Mouse (Mus musculus) layer of hippocampus, adult 8-10 months (tissue): ENCODE measurements around the gene Dera. TPM values are rescaled to one million over a fixed set of nuclear protein-coding genes. Genes with fewer than 3 reads are reported as not detected.

ENCODE experiments used
- DNase-seq, 2 experiments: peaks; one replicate each; pipeline ENCODE4 v3.0.0; 2022; ENCODE audit warnings: low spot score in 2 of 2
- total RNA-seq, 4 experiments: library from RNA; stranded (reverse); gene quantifications; 2 replicates each; pipeline ENCODE4 v1.2.4; 2022

Dera gene
- total RNA-seq, 4 experiments from 2014 or later: 5.8 to 7.1 (median 6.2) TPM

DNA sequence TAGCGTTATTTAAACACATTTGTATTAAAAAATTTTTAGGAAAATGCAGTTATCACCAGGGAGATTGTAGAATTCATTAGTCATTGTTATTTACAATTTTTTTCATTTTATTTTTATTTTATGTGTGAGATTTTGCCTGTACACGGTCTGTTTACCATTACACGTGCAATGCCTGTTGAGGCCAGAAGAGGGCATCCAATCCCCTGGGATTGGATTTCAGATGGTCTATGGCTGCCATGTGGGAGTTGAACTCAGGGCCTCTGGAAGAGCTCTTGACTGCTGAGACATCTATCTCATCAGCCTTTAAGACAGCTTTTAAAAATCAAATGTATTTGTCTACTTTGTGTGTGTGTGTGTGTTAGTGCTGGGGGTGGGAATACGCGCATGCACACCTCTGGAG is 2.0 kb downstream of the Dera start:
- DNase-seq: peak; percentile 28 to 55

DNA sequence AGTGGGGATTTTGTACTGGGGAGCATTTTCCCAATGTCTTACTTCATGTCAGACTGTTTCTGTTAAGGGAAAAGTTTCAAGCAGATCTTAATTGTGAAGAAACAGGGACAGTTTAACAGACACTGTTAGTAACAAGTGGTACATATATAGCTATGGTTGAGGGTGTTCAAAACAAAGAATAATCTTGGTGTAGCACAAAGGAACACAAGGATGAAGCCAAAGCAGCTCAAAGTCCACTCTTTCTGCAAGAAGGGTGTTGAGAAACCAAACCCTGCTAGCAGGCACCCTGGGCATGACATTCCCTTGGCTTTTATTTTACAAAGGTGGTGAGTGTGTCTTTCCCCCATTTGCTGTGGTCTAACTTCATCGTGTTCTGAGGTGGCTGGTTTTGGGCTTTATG is 3.5 kb downstream of the Dera start:
- DNase-seq: no peak

DNA sequence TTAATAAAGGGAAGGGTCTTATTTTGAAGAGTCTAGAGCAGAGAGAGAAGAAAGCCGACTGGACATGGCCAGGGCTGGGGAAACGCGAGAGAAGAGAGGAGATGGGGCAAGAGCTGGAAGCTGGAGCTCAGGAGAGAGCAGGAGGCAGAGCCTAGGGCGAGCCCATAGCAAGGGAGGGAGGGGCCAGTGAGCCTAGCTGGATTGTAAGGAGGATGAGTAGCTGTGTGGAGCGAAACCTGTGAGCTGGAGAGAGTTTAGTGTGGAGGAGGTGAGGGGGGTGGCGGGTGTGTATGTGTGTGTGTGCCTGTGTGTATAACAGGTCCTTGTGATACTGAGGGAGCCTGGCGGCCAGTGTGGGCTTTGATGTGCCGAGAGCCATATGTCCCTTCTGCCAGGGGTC is 5.3 kb downstream of the Dera start:
- no peak for DNase-seq

DNA sequence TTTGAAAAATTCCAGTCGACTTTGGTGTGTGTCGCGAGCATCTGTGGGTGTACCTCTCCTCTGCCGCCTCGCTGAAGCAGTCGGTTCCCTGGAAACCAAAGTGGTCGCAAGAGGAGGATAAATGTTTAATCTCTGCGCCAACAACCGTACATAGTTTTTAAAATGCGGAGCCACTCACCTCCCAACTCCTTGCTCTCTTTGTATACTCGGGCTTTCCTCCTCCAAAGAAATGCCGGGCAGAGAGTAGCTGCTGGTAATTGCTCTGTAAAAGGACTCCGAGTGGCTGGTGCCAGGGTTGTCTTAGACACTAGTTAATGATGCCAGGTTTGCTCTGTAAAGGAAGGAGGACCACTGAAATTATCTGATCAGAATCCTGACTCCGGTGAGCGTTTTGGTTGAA is 6.6 kb downstream of the Dera start:
- DNase-seq: peak in 1 of 2 experiments; percentile 29

DNA sequence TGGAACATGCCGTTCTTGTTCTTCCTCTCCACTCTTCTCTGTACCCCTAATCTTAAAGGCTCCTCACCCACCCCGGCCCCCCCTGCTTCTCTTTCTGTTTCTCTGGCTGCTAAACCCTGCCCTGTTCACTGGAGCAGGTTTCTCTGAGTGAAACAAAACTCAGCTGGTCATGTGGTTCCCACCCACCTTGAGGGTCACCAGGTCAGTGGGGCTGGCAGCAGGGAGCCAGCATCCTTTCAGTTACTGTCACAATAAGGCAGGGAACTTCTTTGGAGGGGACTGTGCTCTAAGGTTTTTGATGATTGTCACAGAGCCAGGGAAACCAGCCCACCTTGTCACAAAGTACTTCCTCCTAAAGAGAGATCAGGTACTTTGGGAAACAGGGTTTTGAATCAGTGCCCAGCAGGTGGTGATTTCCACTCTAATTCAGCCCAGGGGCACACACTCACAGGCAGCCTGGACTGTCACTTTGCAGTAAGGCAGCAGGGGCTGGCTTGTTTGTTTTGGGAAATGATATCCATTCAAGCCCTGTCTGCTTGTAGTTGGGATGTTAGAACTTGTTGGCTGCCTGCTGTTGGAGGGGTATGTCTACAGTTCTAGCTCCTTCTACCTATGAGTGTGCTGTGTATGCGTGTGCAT is 10.3 kb downstream of the Dera start:
- DNase-seq: no peak

DNA sequence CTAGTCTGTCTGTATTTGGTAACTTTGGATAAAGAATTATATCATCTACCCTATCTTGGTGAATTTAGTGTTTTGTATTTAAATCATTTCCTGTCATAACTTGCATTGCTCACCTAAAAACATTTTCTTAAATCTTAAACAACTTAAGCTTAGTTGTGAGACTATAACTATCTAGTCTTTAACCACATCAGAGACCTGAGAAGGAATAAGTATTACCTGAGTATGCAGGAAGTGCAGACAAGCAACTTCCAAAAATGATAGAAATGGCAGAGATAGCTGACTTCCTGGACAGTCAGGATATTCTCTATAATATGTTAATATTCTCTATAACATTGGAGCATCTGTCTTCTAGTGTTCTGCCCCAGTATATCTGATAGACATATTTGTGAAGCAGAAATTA is 11.8 kb downstream of the Dera start:
- DNase-seq: no peak

DNA sequence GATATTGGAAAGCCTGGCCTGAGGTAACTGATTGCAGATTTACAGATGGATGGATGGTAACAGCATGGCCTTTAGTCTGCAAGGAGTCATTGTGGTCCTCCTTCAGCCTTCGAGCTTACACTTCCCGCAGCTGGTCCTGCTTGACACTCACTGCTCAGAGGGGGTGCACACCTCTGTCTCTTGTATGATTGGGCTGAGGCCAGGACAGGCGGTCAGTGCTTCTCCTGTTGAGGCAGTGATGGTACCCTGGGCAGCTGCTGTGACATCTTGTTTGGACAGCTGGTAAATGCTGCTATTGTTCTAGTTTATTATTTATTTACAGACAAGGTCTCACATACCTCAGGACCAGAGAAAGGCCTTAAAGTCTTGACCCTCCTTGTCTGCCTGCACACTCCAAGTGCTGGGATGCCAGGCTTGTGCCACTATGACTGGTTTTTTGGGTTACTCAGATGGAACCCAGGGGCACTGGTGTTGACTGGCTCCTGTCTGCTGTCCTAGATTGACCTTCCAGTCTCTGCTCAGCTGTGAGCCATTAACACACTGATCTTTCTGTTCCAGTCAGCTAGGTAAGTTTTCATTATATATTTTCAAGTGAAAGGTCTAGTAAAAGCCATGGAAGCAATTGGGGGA is 17.4 kb downstream of the Dera start:
- no peak for DNase-seq

DNA sequence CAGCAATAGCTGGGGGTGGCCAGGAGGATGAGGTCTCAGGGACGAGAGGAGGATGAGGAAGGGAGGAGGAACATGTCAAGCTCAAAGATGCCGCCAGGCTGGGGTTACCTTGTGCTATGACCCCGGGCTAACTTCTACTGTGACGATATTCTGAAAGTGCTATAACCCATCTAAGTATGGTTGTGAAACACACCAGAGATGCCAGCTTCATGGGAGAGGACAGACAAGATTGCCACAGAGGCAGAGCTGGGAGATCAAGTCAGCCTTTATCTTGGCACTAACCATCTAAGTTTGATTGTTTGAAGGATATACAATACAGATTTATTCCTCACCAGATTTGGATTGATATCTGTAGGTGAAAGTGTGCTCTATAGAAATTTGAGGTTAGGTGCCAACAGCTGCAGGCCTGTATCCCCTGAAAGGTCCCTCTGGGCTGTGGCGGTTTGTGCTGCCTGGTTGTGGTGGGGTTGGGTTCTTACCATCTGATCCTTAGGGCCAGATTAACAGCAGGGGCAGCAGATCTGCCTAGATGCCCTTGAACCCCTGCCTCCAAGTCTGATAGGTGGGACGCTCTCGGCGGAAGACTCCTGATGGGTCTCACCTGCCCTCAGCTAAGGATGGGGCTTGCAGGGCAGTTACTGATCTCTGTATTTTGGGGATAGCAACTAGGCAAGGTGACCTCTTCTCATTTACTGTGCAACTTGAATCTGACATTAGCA is 18.7 kb downstream of the Dera start:
- no peak for DNase-seq

DNA sequence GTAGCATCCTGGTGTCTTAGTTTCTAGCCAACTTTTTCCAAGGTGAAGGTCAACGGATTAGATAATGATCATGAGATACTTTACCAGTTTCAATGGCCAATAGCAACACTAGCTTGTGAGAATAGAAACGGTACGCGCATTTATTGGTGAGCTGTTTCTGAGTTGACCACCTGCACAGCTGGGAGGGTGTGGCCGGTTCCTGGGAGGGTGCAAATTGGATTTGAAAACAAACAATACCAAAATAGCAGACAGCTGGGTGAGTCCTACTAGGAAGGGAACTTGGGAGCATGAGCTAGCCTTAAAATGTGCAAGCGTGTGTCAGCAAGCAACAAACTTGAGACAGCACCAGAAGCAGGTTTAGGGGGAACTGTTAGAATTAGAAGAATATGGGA is 19.3 kb downstream of the Dera start:
- no peak for DNase-seq

DNA sequence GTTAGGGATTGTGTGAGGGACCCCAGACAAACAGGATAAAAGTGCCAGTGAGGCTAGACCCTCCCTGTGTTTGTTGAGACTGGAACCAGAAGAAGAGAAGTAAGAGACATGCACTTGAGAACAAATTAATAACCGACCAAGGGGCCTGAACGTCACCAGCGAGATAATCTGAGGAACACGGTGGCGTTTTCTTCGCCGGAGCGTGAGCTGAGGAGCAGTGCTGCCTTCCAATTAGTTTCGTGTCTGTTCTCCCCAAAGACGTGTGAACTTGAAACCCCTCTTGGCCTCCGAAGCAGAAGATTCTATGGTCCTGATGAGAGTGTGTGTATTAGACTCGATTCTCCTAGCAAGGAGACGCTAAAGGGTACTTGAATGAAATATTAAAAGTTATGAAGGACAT is 19.8 kb downstream of the Dera start:
- no peak for DNase-seq

DNA sequence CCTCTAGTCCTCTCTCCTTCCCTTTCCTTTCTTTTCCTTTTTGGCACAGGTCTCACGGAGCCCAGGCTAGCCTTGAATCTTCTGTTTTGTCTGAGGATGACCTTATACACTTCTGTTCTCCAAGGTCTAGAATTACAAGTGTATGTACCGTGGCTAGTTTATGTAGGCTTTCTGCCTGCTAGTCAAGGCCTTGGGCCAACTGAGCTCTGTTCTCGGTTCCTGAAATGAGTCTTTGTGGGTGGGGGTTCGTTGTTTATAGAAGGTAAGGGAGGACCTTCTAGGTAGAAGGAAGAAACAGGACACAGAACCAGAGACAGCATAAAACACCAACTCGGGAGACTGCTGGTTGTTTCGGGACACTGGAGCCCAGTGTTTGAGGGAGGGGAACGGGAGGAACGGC is 20.8 kb downstream of the Dera start:
- no peak for DNase-seq

DNA sequence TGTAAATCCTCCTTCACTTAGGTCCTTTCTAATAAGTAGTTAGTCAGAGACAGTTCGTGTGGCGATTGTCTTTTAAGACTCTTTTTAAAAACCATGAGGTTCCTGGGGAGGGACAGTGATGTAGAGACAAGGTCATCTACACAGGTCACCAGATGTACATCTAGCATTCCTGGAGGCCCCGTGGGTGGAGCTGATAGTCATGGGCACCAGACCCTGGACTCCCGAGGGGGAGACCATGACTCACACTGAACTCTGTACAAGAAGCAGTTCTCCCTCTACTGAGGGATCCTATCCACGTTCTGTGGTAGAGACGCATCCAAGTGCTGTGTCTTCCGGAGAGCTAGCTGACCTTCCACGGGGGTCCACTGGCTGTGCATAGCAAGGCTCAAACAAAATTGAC is 22.6 kb downstream of the Dera start:
- no peak for DNase-seq

DNA sequence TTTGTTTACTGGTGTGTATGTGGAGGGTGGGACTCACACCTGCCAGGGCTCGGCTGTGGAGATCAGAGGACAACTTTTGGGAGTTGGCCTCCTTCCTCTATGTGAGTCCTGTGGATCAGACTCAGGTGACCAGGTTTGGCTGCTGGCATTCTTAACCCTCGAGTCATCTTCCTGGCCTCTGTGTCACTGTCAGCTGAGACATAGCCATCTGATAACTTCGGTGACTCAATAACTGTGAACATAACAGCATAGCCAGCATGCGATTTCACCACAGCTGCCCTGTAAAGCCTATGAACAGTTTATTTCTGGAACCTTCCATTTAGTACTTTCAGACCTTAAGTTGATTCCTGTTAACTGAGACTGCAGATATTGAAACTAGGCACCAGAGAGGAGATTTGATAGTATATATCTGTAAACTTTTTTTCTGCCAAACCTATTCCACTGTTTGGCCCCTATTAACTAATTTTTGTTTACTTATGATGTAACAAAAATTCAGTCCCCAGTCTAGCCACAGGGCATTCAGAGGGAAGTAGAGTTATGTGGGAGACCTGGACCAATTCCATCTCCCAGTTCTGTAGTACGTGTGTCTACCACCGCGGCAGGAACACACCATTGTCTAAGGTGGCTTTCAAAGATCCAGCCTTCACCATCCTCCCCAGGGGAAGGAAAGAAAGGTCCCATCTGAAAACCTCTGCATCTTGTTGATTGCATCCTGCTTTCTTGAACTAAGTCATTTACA is 29.7 kb downstream of the Dera start:
- DNase-seq: no peak

DNA sequence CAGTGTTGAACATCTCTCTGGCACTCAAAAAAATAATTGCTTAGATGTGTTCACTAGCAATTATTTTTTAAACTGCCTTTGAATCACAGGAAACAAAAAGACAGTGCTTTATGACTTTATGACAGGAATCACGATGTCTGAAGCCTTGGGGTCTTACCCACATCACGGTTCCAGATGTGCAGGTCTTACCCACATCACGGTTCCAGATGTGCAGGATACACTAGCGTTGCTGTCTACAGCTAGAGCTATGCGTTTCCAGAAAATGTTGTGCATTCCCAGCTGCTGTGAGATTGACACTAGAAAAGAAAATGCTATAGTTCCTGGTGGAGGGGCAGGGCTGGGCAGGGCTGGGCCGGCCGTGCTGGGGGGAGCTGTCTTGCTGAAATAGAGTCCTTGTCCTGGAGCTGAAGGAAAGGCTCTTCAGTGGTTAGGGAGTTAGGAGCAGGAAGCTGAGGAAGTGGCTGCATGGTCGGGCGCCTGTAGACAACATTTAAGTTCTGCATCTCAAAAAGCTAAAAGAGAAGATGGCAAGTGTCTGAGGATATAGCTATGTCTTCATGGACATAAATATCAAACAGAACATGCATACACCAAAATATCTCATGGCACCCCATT is 34.7 kb downstream of the Dera start:
- no peak for DNase-seq

DNA sequence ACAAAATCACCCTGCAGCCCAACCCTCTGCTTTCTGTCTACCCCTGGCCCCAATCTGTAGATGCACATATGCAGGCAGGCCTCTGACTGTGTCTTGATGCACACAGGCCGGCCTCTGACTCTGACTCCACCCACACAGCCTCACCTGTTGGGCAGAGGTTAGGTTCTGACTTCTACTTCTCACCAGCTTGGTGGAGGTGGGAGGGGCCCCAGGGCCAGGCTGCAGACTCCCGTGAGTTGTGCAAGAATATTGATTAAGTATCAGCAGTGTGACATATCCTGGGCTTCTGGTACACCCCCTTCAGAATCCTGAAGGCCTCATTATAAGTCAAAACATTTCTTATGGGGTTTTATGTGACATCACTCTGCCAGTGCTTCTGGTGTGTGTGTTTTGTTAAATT is 35.3 kb downstream of the Dera start:
- DNase-seq: no peak

DNA sequence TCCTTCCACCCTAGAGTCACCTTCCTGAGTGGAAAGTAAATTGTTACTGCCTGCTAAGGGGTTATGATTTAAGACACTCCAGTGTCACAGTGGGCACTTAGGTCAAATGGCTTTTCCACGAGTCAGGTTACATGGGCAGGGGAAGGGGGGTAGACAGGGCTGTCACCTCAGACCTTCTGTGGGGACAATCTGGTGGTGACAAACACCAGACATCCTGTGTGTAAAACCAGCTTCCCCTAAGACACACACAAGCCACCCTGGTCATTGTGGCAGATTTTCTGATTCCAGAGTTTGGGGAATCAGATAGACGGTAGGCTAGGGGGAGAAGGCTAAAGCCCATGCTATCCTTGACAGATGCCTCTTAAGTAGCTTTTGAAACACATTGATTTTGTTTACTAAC is 41.1 kb downstream of the Dera start:
- no peak for DNase-seq

DNA sequence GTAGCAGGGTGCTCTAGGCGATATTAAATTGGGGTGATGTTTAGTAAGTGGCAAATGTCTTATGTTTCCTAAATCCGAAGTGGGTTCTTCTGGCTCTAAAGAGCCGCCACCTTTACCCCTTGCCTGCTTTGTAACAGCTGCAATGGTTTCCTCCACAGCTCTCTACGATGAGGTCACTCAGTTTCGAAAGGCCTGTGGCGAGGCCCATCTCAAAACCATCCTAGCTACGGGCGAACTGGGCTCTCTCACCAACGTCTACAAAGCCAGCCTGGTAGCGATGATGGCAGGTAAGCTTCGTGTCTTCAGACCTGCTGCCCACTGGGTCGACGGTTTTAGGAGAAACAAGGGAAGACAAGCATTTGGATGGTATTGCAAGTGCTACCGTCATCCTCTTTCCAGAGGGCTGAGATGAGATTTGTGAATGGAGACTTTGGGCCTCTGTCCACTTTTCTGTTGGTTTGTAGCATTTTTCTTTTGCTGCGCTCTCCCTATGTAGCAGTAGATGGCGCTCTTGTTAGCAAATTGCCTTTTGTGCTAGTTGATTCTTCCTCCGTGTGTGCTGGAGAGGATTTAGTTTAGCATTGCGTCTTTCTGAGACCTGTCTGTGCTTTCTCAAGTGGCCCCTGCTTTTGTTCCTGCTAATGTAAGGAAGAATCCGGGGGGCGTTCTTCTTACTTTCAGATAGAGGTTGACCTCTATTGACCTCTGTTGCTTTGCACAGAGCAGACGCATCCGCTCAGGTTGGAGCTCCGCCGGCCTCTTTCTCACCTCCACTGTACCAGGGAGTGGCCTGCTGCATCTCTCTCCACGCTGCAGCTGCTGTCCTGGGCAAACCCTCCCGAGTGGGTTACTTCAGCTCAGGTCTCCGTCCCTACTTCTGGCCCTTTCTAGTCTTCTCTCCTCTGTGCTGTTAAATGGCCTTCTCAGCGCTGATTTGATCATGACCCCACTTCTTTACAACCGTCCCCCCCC is 42.5 kb downstream of the Dera start:
- peak in 1 of 2 experiments; percentile 35 for DNase-seq

DNA sequence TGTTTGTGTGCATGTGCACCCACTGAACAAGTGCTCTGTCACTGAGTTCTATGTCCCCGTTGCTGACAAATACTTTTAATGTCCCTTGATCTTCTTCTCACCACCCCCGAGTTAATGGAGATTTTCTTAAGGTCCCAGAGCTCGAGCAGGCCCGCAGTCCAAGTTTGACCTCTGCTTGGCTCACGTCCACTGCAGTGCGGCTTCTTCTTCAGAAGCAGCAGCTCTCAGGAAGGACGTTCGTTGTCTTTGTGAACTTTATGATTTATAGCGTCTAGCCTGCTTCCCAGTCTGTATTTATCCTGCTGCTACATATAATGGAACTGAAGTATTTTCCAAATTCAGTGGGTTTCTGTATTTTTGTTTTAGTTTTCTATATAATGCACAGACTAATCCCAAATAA is 44.9 kb downstream of the Dera start:
- DNase-seq: no peak

DNA sequence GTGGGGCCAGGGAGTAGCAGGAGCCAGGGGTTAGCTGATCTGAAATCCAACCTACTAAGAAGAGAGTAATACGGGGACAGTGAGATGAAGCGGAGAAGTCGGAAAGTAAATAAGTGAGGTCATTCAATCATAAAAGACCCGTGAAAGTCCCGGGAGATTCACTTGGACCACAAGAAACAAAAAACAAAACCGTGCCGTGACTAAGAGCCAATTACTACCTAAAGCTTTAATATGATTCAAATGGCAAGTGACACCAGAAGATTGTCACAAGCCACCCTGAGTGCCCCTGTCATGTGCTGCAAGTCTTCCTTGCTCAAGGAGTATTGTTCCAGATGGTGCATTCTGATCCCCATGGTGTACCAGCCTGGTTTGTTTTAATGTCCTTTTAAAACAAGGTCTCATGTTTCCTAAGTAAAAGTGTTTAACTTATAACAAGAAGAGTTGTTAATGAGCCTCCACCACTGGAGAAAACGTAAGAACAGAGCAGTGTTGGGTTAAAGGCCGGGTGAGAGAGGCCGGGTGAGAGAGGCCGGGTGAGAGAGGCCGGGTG is 49.2 kb downstream of the Dera start:
- DNase-seq: no peak

DNA sequence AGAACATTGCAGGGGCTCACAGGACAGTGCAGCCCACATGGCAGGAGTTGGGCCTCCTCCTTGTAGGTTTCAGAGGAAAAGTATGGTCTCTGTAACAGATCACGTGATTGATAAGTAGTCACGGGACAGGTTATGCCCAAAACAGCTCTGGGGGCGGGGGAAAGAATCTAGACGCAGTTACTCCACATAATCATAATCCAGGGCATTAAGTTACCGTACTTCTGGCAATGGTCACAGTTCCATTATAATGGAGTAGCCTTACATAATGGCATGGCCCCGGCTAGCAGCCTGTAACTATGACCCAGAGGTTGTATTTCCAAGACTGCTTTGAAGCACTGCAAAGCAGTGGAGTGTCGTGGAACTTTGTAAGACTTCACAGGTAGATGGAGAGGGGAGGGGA is 49.8 kb downstream of the Dera start:
- no peak for DNase-seq
